Mouse (Mus musculus) E14TG2a.4 (cell line): ENCODE results near the gene Pcdh9.

Experiments
- CTCF ChIP-seq: conservative IDR thresholded peaks from 2 replicates; pipeline ENCODE4 v1.5.1; 2014; ENCODE audit warnings: low read length
- NANOG ChIP-seq: IDR thresholded peaks from 2 replicates; pipeline ENCODE4 v1.6.1; 2014; ENCODE audit warnings: borderline replicate concordance, low read length, mixed read lengths
- POU5F1 ChIP-seq: IDR thresholded peaks from 2 replicates; pipeline ENCODE4 v1.6.1; 2014; ENCODE audit warnings: low read length, borderline replicate concordance

DNA sequence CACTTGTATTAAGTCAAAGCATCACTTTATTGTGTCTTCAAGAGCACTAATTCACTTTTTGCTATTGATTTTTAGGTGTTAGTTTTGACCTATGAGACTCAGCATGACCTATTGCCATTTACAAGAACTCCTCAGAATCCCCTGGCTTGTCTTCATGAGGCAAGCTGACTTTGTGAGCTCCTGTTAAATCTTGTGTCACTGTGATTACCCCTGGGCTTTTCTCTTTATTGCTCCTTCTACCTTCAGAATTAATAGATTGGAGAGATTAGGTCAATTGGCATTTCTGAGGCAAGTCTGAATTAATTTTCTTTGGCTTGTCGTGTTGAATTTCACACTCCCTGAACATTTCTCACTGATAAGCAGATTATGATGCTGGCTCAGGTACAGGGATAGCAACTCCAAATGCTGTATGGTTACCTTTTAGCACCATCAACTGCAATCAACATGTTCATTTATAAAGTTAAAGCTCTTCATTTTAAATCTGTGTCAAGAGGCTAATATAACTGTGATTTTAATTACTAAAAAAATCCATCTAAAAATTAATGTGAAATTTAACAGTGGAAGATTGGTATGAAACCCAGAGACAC lies 44.3 kb downstream of the Pcdh9 start:
- TF ChIP-seq CTCF (no peak), NANOG (no peak), POU5F1 (no peak)
